Mouse (Mus musculus) bone marrow macrophage, adult 2 months (primary cell): ENCODE measurements around the gene Jsrp1. TPM values are rescaled to one million over a fixed set of nuclear protein-coding genes. Genes with fewer than 3 reads are reported as not detected.

Experiments used
- H3K27ac ChIP-seq: 2 replicates; pipeline ENCODE4 v1.5.1; 2012; ENCODE audit warnings: low read depth, low read length; ENCODE audit not compliant: insufficient read depth
- H3K4me1 ChIP-seq: 2 replicates; pipeline ENCODE4 v1.6.1; 2012; ENCODE audit warnings: low read length; ENCODE audit not compliant: control insufficient read depth, insufficient read depth
- H3K4me3 ChIP-seq: 2 replicates; pipeline ENCODE4 v1.5.1; 2012; ENCODE audit warnings: mild to moderate bottlenecking, low read length, moderate library complexity; ENCODE audit not compliant: insufficient read depth
- CTCF ChIP-seq: IDR thresholded peaks from 2 replicates; pipeline ENCODE4 v1.5.1; 2012; ENCODE audit warnings: low read depth, mild to moderate bottlenecking, low read length, moderate library complexity
- POLR2A ChIP-seq: IDR thresholded peaks from 2 replicates; pipeline ENCODE4 v1.6.1; 2012; ENCODE audit warnings: mild to moderate bottlenecking, low read depth, low read length, borderline replicate concordance
- polyA plus RNA-seq: library from polyadenylated mRNA; stranded (reverse); fragments of >200 nt; gene quantifications from 2 replicates; pipeline ENCODE4 v1.2.4, GENCODE M21; 2012; ENCODE audit not compliant: missing spikeins, insufficient read depth, insufficient read length

The Jsrp1 gene
- polyA plus RNA-seq, 1 experiment: not detected

- no peak overlapping the region for H3K27ac ChIP-seq
- peaks cover 11% of the 10 kb centered on the region for H3K4me1 ChIP-seq
- H3K4me3 ChIP-seq: no peak overlapping the region
- TF ChIP-seq CTCF (no peak), POLR2A (no peak)
Observed at GRCm38 (mm10) chr10:80804340-80804739, 9.0 kb downstream of the Jsrp1 start.

- Histone ChIP-seq H3K4me3 (no peak overlapping the region), H3K27ac (no peak overlapping the region), H3K4me1 (peaks cover 11% of the 10 kb centered on the region)
Observed at GRCm38 (mm10) chr10:80802996-80803395, 10.3 kb downstream of the Jsrp1 start.

DNA sequence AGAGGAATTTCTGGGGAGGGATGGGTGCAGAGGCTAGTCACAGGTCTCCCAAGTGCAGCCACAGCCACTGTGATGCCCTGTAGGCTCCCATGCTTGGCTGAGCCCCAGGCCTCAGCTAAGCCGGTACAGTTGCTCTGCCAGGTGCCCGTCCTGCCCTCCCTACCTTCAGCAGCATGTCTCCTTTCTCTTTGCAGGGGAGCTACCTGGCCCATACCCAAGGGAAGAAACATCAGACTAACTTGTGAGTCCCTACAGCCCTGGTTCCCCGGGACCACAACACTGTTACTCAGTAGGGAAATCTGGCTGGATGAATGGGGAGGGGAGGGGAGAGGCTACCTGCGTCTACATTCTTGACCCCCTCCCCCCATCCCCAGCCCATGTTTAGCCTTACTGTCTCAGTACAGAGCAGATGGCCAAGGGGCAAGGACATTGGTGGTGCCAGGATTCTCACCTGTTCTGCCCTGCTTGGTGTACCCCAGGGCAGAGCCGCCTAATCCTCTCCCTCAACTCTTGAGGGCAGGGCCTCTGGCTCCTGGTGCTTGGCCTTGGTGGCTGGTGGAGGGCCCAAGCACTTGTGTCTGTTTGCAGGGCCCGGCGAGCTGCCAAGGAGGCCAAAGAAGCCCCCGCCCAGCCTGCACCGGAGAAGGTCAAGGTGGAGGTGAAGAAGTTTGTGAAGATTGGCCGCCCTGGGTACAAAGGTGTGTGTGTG, 10.9 kb downstream of the Jsrp1 start:
- no peak overlapping the region for H3K4me3 ChIP-seq
- H3K4me1 ChIP-seq: peaks cover 9% of the 10 kb centered on the region
- no peak overlapping the region for H3K27ac ChIP-seq
- no peak for TF ChIP-seq POLR2A
- no peak for TF ChIP-seq CTCF

More at GRCm38 (mm10) chr10:80802996-80803395, 10.3 kb downstream of the Jsrp1 start:
- TF ChIP-seq POLR2A: no peak
- no peak for TF ChIP-seq CTCF

GRCm38 (mm10) chr10:80799070-80799566, 14.2 kb downstream of the Jsrp1 start:
- peaks cover 13% of the 10 kb centered on the region for H3K4me1 ChIP-seq
- TF ChIP-seq POLR2A (no peak), CTCF (no peak)
- peak overlapping the region; percentile 76 for H3K4me3 ChIP-seq
- peak overlapping the region; percentile 87 for H3K27ac ChIP-seq

DNA sequence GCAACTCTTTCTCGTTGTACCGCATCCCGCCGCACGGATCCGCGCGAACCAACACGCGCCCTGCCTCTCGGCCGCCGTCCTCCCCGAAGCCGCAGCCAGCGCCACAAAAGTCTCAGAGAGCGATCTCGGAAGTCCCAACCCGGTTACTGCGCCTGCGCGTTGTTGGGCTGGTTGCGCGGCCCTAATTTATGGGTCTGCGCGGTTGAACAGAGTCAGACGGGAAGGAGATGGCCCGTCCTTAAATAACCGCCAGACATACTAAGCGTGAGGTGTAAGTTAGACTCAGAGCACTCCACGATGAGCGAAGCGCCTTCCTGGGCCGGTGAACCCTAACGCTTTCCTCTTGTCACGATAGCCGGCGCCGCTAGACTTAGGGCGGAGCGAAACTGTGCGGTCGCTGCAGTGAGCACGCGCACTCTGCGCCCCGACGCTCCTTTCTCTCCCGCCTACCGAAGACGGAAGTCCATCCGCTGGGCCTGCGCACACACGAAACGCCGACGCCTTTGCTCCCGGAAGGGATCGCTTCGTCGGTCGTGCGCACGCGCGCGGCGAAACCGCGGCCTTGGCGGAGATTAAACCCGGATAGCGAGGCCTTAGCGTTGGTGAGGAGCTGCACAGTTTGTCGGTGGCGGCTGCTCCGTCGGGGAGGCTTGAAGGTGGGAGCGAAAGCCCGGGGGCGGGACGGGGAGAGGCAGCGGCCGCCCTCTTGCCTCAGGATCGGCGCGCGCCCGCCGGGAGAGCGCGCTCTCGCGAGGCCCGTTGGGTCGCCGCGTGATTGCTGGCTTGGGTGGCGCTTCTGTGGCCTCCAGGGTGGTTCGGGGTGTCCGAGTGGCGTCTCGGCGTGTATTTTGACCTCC, 14.9 kb downstream of the Jsrp1 start, which contains the start of the genes Sf3a2 and Plekhj1:
Gene Sf3a2, plus strand, starts transcription at position 49 of the 857 bp plus-strand sequence.
Gene Plekhj1, minus strand, starts transcription at position 477 of the 857 bp plus-strand sequence.
- peak within 1 kb of the TSS; percentile 95 for H3K27ac ChIP-seq
- H3K4me1 ChIP-seq: peaks cover 13% of the 10 kb centered on the region
- H3K4me3 ChIP-seq: peak within 1 kb of the TSS; percentile 76
- TF ChIP-seq CTCF: no peak
- TF ChIP-seq POLR2A: no peak

GRCm38 (mm10) chr10:80797186-80798149, 15.8 kb downstream of the Jsrp1 start:
- H3K4me1 ChIP-seq: peaks cover 13% of the 10 kb centered on the region
- TF ChIP-seq POLR2A: no peak
- TF ChIP-seq CTCF: no peak
- H3K27ac ChIP-seq: peak overlapping the region; percentile 95
- peak overlapping the region; percentile 76 for H3K4me3 ChIP-seq

- Histone ChIP-seq H3K4me3 (peak overlapping the region; percentile 76), H3K4me1 (peaks cover 10% of the 10 kb centered on the region), H3K27ac (no peak overlapping the region)
- TF ChIP-seq POLR2A: no peak
- no peak for TF ChIP-seq CTCF
Observed at GRCm38 (mm10) chr10:80796307-80796848, 16.9 kb downstream of the Jsrp1 start.

- Histone ChIP-seq H3K27ac (no peak overlapping the region), H3K4me1 (peaks cover 4% of the 10 kb centered on the region; the same call in 1 of the 2 replicates), H3K4me3 (no peak overlapping the region)
- no peak for TF ChIP-seq POLR2A
- no peak for TF ChIP-seq CTCF
Observed at GRCm38 (mm10) chr10:80794750-80795149, 18.5 kb downstream of the Jsrp1 start.
